Mouse (Mus musculus) megakaryocyte-erythroid progenitor cell, adult 5-6 weeks (primary cell): ENCODE results near the gene Mid1. TPM values are rescaled to one million over a fixed set of nuclear protein-coding genes. Genes with fewer than 3 reads are reported as not detected.
A peak's percentile ranks its signal among the peaks of the same experiment; 100 is the strongest.
"Not testable (repeated sequence)": the region's sequence is repeated elsewhere in the genome, so short reads cannot be mapped to it uniquely, and the experiment has no call there.

Source experiments
- ATAC-seq: replicated peaks from 2 replicates; pipeline ENCODE4 v1.8.0; 2016; ENCODE audit warnings: mild to moderate bottlenecking, inconsistent platforms; ENCODE audit not compliant: severe bottlenecking, poor library complexity, low FRiP score, low TSS enrichment
- total RNA-seq, 2 experiments: library from RNA; stranded (forward) in 1 of 2; stranded (reverse) in 1 of 2; fragments of 200-1000, 215-1000 nt in 1 of 2; fragments of >200 nt in 1 of 2; fragmentation: Nextera tagmentation in 1 of 2; gene quantifications; 2 replicates each; pipeline ENCODE4 v1.2.3; 2014 to 2017

The Mid1 gene
- total RNA-seq, 2 experiments from 2014 or later: 29.5 to 112 TPM

GRCm38 (mm10) chrX:169981761-169982181, 296.8 kb downstream of the Mid1 start:
- ATAC-seq: not testable (repeated sequence)

GRCm38 (mm10) chrX:169982606-169983400, 297.8 kb downstream of the Mid1 start:
- not testable (repeated sequence) for ATAC-seq

- not testable (repeated sequence) for ATAC-seq
Measured at GRCm38 (mm10) chrX:169983401-169984165, 298.6 kb downstream of the Mid1 start.

GRCm38 (mm10) chrX:169984331-169984730, 299.3 kb downstream of the Mid1 start:
- not testable (repeated sequence) for ATAC-seq

GRCm38 (mm10) chrX:169984853-169985252, 299.9 kb downstream of the Mid1 start:
- not testable (repeated sequence) for ATAC-seq

GRCm38 (mm10) chrX:169985796-169986195, 300.8 kb downstream of the Mid1 start:
- ATAC-seq: not testable (repeated sequence)

- ATAC-seq: peak; percentile 52
Measured at GRCm38 (mm10) chrX:169986519-169987367, 301.7 kb downstream of the Mid1 start.

- not testable (repeated sequence) for ATAC-seq
Measured at GRCm38 (mm10) chrX:169987368-169987837, 302.4 kb downstream of the Mid1 start.

GRCm38 (mm10) chrX:169988571-169989218, 303.7 kb downstream of the Mid1 start:
- not testable (repeated sequence) for ATAC-seq

- not testable (repeated sequence) for ATAC-seq
Measured at GRCm38 (mm10) chrX:169989219-169989595, 304.2 kb downstream of the Mid1 start.

- 0 out of 2 replicates have a peak, but pooled peaks have one; percentile 1 for ATAC-seq
Measured at GRCm38 (mm10) chrX:169989691-169990631, 305.0 kb downstream of the Mid1 start.

GRCm38 (mm10) chrX:169991128-169991873, 306.3 kb downstream of the Mid1 start:
- peak; percentile 47 for ATAC-seq

- ATAC-seq: not testable (repeated sequence)
Measured at GRCm38 (mm10) chrX:169992086-169992930, 307.3 kb downstream of the Mid1 start.

- not testable (repeated sequence) for ATAC-seq
Measured at GRCm38 (mm10) chrX:169992951-169993547, 308.1 kb downstream of the Mid1 start.

GRCm38 (mm10) chrX:169994011-169994865, 309.2 kb downstream of the Mid1 start:
- ATAC-seq: 0 out of 2 replicates have a peak, but pooled peaks have one; percentile 0
